Mouse (Mus musculus): ENCODE results near the gene 4933411K16Rik.

The 4933411K16Rik gene

DNA sequence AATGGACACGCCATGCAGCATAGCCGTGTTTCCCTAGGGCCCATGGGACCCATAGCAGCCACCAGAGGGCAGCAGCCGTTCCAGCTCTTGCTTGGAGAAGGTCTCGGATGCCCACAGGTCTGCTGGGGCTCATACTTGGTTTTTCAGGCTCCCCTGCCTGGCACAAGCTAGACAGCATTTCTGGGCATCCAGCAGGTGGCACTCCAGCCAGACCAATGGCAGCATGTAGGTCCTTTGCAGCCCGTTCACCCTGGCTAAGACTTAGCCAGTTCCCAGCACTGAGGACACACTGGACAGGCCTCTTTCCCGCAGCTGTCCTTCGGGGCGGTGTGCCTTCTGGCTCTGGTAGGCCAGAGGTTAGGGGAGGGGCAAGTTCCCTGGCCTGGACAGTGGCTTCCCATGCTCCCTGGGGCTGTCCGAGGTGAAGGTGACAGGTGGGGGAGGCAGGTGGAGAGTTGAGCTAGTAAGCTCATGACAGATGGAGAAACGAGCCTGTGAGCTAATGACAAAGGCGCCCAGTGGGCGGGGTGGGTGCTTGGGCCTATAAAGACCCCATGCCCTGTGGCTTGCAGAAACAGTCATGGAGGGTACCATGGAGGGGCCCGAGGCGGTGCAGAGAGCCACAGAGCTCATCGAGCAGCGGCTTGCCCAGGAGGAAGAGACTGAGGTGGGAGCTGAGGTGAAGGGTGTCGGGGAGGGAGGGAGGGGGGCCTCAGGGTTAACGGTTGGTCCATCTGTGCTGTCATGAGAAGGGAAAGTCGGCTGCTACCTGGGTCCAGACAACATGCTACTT is 16.4 kb upstream of the 4933411K16Rik start, which contains the start of gene Ankrd2:
Ankrd2 (plus strand) TSS at position 545 of the 793 bp plus-strand sequence.
- DNase-seq (ENCODE audit: low spot score in 2 of 2): peak; percentile 71 to 83

DNA sequence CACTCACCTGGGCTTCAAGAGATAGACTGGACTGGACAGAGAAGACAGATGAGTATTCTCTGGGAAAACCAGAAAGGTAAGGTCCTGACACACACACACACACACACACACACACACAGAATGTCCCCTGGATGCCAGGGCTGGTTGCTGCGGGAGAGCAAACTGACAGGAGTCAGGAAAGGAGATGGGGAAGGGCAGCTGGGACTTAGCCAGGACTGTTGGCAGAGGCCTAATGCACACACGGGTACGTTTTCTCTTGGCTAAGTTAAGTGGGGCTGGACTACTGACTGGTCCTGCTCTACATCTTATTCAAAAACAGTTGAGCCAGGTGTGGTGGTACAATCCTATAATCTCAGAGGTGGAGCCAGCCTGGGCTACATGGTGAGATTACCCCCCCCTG is 15.7 kb upstream of the 4933411K16Rik start:
- no peak for DNase-seq (ENCODE audit: low spot score in 2 of 2)

DNA sequence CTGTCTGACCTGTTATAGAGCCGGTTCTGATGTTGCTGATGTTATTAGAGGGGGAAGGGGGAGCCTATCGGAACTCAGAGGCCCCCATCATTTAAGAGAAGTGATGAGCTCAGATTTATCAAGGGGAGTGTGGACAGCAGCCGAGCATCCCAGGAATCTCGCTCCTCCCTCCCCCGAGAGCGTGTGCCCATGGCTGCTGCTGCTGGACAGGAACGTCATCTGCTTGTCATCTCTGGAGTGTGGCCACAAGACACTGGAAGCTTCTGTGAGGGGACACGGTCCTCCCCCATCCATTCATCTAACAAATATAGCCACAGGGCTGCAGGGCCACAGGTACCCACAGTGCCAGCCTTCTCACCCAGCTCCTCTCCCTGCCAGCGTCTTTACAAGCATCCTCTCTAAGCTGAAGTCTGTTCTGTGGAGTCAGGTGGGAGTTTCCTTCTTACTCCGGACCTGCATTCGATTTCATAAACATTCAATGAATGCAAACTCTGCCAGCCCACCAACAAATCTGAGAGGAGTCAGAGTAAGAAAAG is 14.8 kb upstream of the 4933411K16Rik start:
- DNase-seq (ENCODE audit: low spot score in 2 of 2): no peak

DNA sequence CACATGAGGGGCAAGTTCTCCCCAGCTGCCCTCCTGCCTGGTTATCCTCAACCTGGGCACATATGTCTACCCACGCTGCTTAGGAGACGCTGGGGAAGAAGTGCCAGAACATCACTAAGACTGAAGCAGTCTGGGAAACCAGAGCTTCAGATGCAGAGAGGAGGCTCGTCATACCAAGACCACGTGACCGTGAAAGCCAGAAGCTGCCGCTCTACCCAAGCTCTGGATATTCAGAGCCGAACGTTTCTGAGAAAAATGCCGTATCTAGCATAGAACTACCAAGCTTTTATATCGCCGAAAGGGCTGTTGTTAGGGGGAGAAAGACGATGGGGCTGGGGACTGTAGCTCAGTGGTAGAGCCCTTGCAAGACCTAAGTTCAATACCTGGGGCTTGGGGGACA is 13.7 kb upstream of the 4933411K16Rik start:
- no peak for DNase-seq (ENCODE audit: low spot score in 2 of 2)

- no peak for DNase-seq (ENCODE audit: low spot score in 2 of 2)
Measured at GRCm38 (mm10) chr19:42043988-42044387, 8.1 kb upstream of the 4933411K16Rik start.

DNA sequence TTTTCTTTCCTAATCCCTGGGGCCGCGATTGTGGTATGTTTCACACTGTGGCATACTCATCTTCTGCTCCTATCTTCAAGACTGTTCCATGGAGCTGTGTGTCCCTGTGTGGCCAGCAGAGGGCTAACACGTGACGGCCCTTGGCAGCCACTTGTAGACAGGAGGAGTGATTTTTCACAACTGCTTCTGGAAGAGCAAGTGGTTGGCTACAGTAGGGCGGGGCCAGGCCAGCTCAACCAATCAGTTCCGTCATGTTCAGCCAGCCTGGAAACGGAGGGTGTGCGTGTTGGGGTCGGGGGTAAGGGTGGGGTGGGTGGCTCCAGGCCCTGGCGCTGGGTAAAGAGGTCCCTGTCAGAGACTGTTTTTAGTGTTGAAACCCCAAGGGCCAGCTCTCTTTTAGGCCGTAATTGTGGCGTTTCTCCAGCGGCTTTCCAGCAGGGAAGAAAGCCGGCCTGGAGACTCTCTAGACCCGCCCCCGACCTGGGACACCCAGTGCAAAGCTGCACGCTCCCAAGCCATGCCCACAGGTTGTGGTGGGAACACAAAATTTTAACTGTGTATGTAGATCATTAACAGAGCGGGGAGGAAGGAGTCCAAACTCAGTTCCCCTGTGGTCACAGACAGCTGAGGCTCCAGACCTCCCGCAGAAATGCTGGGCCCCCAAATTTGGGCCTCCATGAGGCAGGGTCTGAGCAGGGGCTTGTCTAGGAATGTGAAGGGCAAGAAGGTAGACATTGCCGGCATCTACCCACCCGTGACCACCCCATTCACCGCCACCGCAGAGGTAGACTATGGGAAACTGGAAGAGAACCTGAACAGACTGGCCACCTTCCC is 6.6 kb upstream of the 4933411K16Rik start, which contains the start of gene Hoga1:
Hoga1 (plus strand) TSS at position 342 of the 834 bp plus-strand sequence.
- peak; percentile 70 to 83 for DNase-seq (ENCODE audit: low spot score in 2 of 2)

DNA sequence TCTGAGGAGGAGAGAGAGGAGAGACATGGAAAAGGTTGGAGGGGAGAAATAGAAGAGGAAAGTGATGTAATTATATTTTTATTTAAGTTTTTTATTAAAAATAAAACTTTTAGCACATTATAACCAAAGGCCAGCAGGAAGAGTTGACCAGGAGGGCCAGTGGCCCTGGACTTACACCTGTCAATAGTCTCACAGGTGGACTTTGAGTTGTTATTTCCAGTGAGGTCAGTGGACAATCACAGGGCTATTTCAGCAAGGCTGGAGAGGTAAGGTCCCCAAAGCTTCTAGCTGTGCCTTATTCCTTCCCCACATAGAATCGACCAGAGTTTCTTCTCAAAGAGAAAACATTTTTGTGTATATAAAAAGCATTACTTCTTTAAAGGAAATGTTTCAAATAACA is 1.8 kb upstream of the 4933411K16Rik start:
- DNase-seq (ENCODE audit: low spot score in 2 of 2): no peak

DNA sequence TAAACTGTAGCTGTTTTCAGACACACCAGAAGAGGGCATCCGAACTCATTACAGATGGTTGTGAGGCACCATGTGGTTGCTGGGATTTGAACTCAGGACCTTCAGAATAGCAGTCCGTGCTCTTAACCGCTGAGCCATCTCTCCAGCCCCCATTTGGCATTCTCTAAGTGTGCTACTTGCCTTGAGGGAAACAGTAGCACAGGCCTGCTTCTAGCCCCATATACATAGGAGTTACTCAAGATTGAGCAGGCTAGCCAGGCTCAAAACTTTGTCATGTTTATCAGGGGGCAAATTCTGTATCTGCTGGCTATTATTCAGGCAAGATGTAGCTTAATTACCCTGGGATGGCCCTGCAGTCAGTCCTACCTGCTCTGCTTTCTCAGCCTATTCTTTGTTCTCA is 697 bp upstream of the 4933411K16Rik start:
- DNase-seq (ENCODE audit: low spot score in 2 of 2): no peak

DNA sequence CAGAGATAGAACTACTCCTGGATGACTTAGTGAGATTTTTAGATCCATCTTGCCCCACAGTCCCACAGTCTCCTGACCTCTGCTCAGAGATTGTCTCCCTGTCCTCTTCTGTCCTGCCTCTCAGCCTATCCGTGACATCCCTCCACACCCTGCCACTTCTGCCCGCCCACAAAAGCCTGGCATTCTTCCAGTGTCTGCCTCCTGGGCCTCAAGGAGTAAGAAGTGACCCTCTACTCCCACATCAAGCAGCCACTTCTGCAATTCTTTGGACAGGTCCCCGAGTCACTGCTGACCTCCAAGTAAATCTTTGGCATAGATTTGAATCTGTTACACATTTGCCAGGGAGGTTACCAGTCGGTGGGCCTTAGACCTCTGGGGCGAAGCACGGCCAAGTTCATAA is 2.2 kb downstream of the 4933411K16Rik start:
- peak in 1 of 2 experiments; percentile 22 for DNase-seq (ENCODE audit: low spot score in 2 of 2)

- DNase-seq (ENCODE audit: low spot score in 2 of 2): peak in 1 of 2 experiments; percentile 79
Measured at GRCm38 (mm10) chr19:42055881-42056280, 3.8 kb downstream of the 4933411K16Rik start.

DNA sequence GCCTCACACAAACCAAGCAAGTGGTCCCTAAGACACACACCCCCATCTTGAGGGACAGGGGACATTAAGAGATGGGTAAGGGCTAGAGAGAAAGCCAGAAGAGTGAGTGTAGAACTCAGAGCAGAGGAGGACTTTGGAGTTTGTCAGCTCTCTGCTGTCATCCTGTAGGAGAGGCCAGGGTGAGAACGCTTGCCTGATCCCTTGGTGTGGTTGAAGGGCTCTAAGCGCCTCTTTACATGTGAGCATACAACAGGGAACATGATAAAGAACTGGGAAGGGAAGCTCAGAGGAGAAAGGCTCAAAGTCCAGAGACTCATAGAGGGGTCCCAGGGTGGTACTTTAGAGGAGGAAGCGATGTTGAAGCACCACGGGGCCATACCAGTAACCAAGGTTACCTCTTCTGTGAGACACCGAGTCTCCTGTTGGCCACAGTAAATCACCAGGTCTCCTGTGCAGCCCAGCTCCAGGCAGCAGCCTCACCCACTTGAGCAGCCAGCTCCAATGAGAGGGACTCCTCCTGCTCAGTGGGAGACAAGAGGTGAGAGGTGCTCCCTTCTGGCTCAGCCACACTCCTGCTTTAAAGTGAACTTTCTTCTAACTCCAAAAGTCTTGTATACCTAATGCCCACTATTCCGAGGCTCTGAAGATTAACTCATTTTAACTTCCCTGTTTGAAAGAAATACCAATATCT is 4.8 kb downstream of the 4933411K16Rik start:
- no peak for DNase-seq (ENCODE audit: low spot score in 2 of 2)

GRCm38 (mm10) chr19:42058426-42058825 is 6.4 kb downstream of the 4933411K16Rik start:
- no peak for DNase-seq (ENCODE audit: low spot score in 2 of 2)

GRCm38 (mm10) chr19:42061443-42061842 is 9.4 kb downstream of the 4933411K16Rik start:
- no peak for DNase-seq (ENCODE audit: low spot score in 2 of 2)

DNA sequence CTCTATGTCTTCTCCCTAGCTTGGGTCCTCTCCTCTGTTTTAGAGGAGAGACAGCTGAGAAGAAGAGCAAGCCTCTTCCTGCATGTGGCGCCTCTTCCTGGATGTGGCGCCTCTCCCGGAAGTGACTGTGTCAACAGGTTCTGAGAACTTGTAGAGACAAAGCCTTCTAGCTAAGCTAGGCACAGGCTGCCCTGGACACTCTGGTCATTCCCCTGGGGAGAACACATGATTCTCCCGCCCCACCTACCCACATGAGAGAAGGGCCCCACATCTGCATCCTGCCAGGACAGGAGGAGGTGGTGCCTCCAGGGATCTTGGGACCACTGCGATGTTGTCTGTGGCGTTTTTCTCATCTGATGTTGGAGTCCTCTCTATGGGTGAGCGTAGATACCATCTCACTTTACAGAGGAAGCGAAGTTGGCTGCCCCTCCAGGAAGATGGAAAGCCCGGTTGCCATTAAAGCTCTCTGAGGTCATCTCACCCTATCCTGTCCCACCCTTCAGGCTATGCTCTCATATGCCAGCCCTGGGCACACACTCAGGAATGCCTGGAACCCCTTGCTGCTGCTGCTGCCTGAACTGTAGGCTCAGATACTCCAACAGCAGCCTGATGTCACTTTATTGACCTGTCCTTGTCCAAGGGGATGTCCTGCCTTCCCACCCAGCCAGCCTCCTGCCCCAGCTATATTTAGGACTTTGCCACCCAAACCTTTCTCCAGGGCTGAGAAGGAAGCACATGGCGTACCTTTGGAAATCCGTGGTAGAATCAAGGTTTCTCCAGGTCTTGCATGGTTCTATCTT is 16.6 kb downstream of the 4933411K16Rik start:
- DNase-seq (ENCODE audit: low spot score in 2 of 2): no peak

DNA sequence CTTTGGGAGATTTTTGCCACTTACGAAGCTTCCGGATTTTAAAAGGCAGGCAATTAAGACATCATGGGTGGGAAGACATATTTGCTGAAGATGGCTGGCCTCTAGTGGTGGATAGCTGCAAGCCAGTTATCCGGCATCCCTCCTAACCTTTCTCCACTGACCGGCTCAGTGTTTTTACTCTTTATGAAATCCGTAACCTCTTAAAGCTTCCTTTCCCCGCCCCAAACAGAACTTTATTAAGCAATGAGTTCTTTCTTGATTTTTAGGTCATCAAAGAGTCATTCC is 17.1 kb downstream of the 4933411K16Rik start:
- peak in 1 of 2 experiments; percentile 25 for DNase-seq (ENCODE audit: low spot score in 2 of 2)

DNA sequence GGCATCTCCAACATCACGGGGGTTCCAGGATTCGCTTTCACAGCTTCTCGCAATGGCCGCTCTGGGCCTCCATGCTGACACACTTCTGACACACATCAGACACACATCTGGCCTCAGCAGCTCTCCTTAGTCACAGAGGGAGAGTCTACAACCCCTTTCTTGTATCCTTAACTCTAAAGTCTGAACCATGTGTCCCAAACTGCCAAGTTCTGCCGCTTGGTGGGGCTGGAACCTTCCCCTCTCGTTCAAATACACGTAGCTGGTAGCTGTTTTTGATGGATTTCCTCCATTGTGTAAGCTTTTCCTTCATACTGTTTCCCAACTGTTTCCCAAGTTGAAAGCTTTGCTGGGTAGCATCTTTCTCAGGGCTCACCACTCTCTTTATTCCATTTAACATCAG is 19.2 kb downstream of the 4933411K16Rik start:
- DNase-seq (ENCODE audit: low spot score in 2 of 2): no peak

DNA sequence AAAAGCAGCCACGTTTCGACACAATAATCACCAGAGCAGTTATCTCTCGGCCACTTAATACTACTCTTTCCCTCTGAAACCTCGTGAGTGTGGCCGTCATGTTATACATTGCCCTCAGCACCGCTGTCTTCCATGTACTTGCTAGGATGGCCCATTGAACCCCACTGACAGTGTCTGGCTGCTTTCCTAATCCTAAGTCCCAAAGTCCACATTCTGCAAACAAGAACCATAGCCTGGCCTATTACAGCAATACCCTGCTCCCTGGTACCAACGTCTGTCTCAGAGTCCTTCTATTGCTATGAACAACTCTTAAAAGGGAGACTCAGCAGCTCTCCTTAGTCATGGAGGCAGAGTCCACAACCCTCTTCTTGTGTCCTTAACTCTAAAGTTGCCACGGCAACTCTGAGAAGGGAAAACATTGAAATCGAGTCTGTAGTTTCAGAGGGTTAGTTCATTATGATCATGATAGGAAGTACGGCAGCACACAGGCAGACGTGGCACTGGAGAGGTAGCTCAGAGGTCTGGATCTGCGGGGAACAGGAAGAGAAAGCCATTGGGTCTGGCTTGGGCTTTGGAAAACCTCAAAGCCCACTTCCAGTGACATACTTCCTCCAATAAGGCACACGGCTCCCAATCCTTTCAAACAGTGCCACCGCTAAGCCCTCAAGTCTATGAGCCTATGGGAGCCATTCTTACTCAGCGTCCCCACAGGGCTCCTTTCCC is 20.0 kb downstream of the 4933411K16Rik start:
- DNase-seq (ENCODE audit: low spot score in 2 of 2): no peak

GRCm38 (mm10) chr19:42072802-42073201 is 20.8 kb downstream of the 4933411K16Rik start:
- DNase-seq (ENCODE audit: low spot score in 2 of 2): no peak

DNA sequence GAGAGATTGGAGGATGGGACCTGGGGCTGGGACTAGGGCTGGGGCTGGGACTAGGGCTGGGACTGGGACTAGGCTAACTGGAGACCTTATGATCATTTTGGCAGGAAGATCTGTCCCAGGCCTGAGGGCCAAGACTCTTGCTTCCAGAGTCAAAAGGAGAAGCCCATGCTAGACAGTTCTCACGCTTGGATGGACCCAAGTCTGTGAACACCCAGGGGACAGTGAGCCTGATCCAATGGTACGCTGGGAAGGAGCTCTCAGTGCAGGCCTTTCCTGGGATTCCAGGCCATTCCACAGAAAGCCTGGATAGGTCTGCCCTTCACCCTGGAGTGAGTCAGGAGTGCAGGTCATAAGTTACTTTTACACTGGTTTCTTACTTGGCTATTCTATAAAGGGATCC is 23.0 kb downstream of the 4933411K16Rik start:
- DNase-seq (ENCODE audit: low spot score in 2 of 2): no peak

DNA sequence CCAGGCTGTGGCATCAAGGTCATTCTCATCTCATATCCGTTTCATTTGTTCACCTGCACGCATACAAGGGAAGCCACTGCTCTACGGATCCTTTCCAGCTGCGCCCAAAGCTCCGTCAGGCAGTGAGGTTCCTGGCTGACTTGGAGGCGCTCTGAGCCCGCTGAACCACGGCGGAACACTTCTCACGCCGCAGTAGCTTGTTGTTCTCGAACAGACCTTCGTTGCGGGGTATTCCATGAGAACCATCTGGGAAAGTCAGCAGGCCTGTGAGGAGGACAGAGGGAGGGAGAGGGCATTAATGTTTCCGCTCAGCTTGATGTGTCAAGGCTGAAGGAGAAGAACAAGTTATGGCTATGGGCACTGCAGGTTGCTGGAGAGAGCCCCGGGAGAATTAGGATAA is 23.9 kb downstream of the 4933411K16Rik start:
- no peak for DNase-seq (ENCODE audit: low spot score in 2 of 2)
